Mouse (Mus musculus) limb, embryonic 13.5 days (tissue): ENCODE results near the gene Hibch. TPM values are rescaled to one million over a fixed set of nuclear protein-coding genes. Genes with fewer than 3 reads are reported as not detected.
"Not testable (repeated sequence)": the region's sequence is repeated elsewhere in the genome, so short reads cannot be mapped to it uniquely, and the experiment has no call there.

Experiments
- ATAC-seq: fragments of 200-750 bp; cut with Nextera tagmentation; 2 replicates; pipeline ENCODE4 v1.8.0; 2017; ENCODE audit warnings: low read depth, moderate number of reproducible peaks, moderate TSS enrichment; ENCODE audit not compliant: low FRiP score
- H3K27ac ChIP-seq: fragments of 300-500 bp; sonication (generic); 2 replicates; pipeline ENCODE4 v1.5.1; 2015; ENCODE audit warnings: inconsistent platforms, mild to moderate bottlenecking, moderate library complexity
- H3K27me3 ChIP-seq: fragments of 300-500 bp; sonication (generic); 2 replicates; pipeline ENCODE4 v1.6.1; 2015; ENCODE audit warnings: mild to moderate bottlenecking, inconsistent platforms
- H3K36me3 ChIP-seq: fragments of 300-500 bp; sonication (generic); 2 replicates; pipeline ENCODE4 v1.6.1; 2015; ENCODE audit warnings: inconsistent platforms, mild to moderate bottlenecking, moderate library complexity
- H3K4me1 ChIP-seq: fragments of 300-500 bp; sonication (generic); 2 replicates; pipeline ENCODE4 v1.6.1; 2015; ENCODE audit warnings: inconsistent platforms
- H3K4me2 ChIP-seq: fragments of 300-500 bp; sonication (generic); replicated peaks from 2 replicates; pipeline ENCODE4 v1.6.1; 2015; ENCODE audit warnings: inconsistent platforms, mild to moderate bottlenecking, moderate library complexity
- H3K4me3 ChIP-seq: fragments of 300-500 bp; sonication (generic); 2 replicates; pipeline ENCODE4 v1.5.1; 2015; ENCODE audit warnings: moderate library complexity, mild to moderate bottlenecking, inconsistent platforms
- H3K9ac ChIP-seq: fragments of 300-500 bp; sonication (generic); 2 replicates; pipeline ENCODE4 v1.6.1; 2015; ENCODE audit warnings: mild to moderate bottlenecking, inconsistent platforms
- H3K9me3 ChIP-seq: fragments of 300-500 bp; sonication (generic); 2 replicates; pipeline ENCODE4 v1.6.1; 2016; ENCODE audit warnings: inconsistent platforms
- WGBS: fragments of 180-500 bp; shearing (Covaris S2); methylation state at CpG from one replicate; pipeline ENCODE4 v1.1.7; 2015; 5-methylcytosine and 5-hydroxymethylcytosine counted together
- polyA plus RNA-seq: library from polyadenylated mRNA; unstranded; fragments of >200 nt; fragmentation: Nextera tagmentation; extraction: Ambion mirVana; gene quantifications from 2 replicates; pipeline ENCODE4 v1.2.1, GENCODE M21; 2015

Hibch gene
- polyA plus RNA-seq, 1 experiment from 2014 or later = 25.8 TPM

DNA sequence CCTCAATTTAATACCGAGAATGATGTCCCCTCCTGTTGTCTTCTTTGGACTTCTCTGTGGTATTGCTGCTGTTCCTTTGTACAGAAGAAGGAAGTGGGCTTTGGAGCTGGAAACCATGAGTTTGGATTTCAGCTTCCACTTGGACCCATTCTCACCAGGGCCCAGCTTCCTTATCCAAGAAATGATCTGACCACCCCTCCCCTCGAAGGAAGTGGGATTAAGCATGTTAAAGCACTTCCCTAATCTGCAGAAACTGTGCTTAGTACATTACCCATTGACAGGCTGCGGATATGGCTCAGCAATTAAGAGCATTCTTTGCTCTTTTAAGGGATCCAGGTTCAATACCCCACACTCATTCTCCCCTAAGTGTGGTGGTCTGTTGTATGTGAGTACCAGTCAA is 65.1 kb downstream of the Hibch start:
- no peaks in the 10 kb centered on the region for H3K4me1 ChIP-seq
- 85% methylated on average over 3 of the region's 3 CpGs for WGBS
- H3K9me3 ChIP-seq = no peaks in the 10 kb centered on the region
- no peak for ATAC-seq
- H3K36me3 ChIP-seq = no peaks in the 10 kb centered on the region
- H3K4me2 ChIP-seq = no peak overlapping the region
- no peak overlapping the region for H3K9ac ChIP-seq
- no peaks in the 10 kb centered on the region for H3K27me3 ChIP-seq
- no peak overlapping the region for H3K4me3 ChIP-seq
- H3K27ac ChIP-seq = no peak overlapping the region

DNA sequence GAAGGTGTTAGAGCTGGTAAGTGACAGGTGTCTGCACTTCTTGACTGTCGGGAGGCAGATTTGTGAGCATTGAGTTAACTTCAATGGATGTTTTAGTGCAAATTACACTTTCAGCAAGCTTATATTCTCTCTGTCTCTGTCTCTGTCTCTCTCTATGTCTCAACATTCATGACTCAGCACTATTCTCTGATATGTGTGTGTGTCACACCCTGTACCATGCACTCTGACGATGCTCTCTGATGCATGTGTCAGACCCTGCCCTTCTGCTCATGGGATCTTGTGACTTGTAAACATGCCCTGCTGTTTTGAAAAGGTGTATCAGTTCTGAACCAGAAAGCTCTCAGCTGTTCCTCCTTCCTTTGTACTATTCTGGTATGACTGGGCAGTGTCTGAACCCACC is 71.9 kb downstream of the Hibch start:
- Histone ChIP-seq H3K36me3 (no peaks in the 10 kb centered on the region), H3K4me2 (no peak overlapping the region), H3K9me3 (no peaks in the 10 kb centered on the region), H3K4me1 (no peaks in the 10 kb centered on the region), H3K27ac (no peak overlapping the region), H3K27me3 (no peaks in the 10 kb centered on the region), H3K9ac (no peak overlapping the region), H3K4me3 (no peak overlapping the region)
- ATAC-seq = no peak
- 88% methylated on average over 2 of the region's 2 CpGs for WGBS

DNA sequence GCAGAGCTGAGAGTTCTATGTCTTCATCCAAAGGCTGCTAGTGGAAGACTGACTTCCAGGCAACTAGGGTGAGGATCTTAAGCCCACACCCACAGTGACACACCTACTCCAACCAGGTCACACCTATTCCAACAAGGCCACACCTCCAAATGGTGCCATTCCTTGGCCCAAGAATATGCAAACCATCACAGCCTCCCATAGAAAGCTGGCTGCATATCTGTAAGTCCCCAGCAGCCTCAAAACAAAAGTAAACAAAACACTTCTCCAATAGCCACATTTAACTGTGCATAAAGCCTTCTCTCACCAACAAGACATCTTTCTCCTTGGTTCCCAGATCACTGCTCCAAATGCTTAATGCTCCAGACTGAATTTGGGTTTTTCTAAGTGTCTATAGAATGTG is 74.2 kb downstream of the Hibch start:
- H3K4me1 ChIP-seq, H3K9ac ChIP-seq, H3K27ac ChIP-seq: not testable (repeated sequence)

DNA sequence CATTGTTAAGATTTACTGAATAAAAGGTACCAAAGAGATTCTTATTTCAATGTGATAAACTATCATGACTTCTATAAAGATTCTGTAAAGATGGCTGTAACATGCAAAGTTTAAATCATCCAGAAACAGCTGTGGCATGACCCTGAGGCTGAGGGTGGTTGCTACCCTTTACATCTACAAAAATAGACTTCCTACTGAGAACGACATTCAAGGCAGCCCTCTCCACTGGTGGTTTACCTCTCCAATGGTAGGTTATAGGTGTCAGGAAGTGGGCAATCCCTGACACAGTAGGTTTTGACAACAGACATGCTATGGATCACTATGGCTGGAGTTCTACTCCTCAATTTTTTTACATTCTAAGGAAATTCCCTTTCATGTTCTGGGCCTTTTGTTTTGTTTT is 79.8 kb downstream of the Hibch start:
- H3K27ac ChIP-seq, H3K4me1 ChIP-seq, H3K4me3 ChIP-seq, H3K27me3 ChIP-seq, H3K9ac ChIP-seq, H3K36me3 ChIP-seq, H3K9me3 ChIP-seq, H3K4me2 ChIP-seq, ATAC-seq: not testable (repeated sequence)
- 50% methylated on average over 1 of the region's 1 CpGs for WGBS

More for the DNA sequence above, 74.2 kb downstream of the Hibch start:
- H3K4me3 ChIP-seq, H3K27me3 ChIP-seq, H3K36me3 ChIP-seq, ATAC-seq, H3K4me2 ChIP-seq, H3K9me3 ChIP-seq: not testable (repeated sequence)

DNA sequence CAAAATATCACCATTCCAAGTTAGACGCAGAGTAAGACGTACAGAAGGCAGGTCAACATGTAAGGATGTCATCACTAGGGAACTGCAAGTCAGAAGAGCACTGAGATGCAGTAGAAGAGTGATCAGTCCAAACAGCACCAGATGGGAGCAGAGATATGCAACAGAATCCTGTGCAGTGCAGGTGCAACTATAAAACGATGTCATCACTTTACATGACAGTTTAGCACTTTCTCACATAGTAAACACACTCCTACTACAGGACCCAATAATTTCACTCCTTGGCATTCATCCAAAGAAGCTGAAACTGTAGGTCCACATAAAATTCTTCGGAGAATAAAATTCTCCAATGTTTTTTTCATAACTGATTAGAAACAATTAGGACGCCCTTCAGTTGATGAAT is 89.8 kb downstream of the Hibch start:
- Histone ChIP-seq H3K36me3 (no peaks in the 10 kb centered on the region), H3K27me3 (no peaks in the 10 kb centered on the region), H3K9me3 (peaks cover 8% of the 10 kb centered on the region), H3K4me1 (peaks cover 7% of the 10 kb centered on the region), H3K4me3 (no peak overlapping the region), H3K4me2 (no peak overlapping the region), H3K27ac (no peak overlapping the region), H3K9ac (no peak overlapping the region)
- WGBS = 64% methylated on average over 5 of the region's 5 CpGs
- peak; percentile 80 for ATAC-seq

DNA sequence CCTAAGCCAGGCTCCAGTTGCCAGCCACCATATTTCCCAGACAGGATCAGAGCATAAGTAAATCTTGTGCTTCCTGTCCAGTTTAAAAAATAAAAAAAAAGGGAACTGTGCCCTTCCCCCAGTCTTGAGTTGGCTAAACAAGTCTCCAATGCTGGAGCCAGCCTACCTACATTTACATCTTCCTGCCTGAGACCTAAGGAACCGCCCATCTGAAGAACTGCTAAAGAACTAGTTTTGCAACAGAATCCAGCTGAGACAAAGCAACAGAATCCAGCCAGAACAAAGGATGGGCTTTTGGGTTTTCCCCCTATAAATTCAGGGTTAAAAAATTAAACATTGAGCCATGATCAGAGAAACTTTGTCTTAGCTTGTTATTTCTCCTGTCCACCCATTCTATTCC is 94.3 kb downstream of the Hibch start:
- ATAC-seq = no peak
- Histone ChIP-seq H3K27ac (no peak overlapping the region), H3K9me3 (peaks cover 8% of the 10 kb centered on the region), H3K4me2 (no peak overlapping the region), H3K4me3 (no peak overlapping the region), H3K4me1 (peaks cover 7% of the 10 kb centered on the region), H3K9ac (no peak overlapping the region), H3K27me3 (no peaks in the 10 kb centered on the region), H3K36me3 (no peaks in the 10 kb centered on the region)
- WGBS = 92% methylated on average over 1 of the region's 1 CpGs

DNA sequence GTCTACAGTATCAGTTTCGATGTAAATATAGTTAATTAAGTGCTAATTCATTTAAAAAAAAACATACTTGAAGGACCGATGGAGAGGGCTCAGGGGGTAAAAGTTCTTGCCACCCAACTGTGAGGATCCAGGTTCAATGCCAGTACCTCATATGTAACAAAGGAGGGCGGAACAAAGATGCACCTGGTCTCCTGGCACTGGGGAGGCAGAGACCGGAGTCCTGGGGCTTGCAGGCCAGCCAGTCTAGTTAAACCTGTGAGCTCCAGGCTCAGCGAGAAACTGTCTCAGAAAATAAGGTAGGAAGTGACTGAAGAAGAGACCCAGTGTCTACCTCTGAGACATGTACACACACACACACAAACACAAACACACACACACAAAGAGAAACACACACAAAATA is 103.2 kb downstream of the Hibch start:
- no peak for ATAC-seq
- Histone ChIP-seq H3K4me3 (no peak overlapping the region), H3K4me2 (no peak overlapping the region), H3K36me3 (no peaks in the 10 kb centered on the region), H3K27ac (no peak overlapping the region), H3K9ac (no peak overlapping the region), H3K27me3 (peaks cover 3% of the 10 kb centered on the region), H3K4me1 (peaks cover 11% of the 10 kb centered on the region), H3K9me3 (no peaks in the 10 kb centered on the region)
- 84% methylated on average over 5 of the region's 5 CpGs for WGBS

DNA sequence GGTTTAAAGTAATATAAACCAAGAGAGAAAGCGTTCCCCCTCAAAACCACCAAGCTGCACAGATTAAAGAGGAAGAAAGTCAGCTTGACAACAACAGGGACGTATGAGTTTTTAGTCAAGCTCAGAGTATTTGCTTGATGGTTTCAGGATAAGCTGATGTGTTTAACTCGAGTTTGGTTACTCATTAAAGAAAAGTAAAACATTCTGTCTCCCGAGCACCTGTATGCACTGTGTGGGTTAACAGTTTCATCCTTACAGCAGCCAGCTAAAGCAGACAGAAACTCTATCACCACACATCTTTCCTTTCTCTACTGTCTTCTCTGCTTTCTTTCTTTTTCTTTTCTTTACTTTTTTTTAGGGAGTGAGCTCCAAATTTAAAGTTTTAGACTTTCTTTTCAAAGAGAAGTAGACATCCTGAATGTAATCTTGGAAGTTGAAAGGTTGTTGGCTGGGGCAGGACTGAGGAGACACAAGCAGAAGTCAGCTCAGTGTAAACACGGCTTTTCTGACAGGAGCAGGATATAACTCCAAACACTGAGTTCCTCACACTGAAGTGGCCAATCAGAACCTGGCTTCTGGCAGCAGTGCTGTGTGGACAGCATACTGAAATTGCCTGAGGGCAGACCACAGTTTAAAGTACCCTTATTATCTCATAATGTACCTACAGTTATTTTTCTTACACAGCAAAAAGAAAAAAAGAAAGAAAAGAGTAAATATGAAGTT is 106.6 kb downstream of the Hibch start:
- Histone ChIP-seq H3K4me1 (peaks cover 17% of the 10 kb centered on the region), H3K36me3 (no peaks in the 10 kb centered on the region), H3K27me3 (peaks cover 8% of the 10 kb centered on the region), H3K9ac (no peak overlapping the region), H3K27ac (no peak overlapping the region), H3K9me3 (no peaks in the 10 kb centered on the region), H3K4me3 (no peak overlapping the region), H3K4me2 (no peak overlapping the region)
- ATAC-seq = no peak
- WGBS = 47% methylated on average over 5 of the region's 5 CpGs

DNA sequence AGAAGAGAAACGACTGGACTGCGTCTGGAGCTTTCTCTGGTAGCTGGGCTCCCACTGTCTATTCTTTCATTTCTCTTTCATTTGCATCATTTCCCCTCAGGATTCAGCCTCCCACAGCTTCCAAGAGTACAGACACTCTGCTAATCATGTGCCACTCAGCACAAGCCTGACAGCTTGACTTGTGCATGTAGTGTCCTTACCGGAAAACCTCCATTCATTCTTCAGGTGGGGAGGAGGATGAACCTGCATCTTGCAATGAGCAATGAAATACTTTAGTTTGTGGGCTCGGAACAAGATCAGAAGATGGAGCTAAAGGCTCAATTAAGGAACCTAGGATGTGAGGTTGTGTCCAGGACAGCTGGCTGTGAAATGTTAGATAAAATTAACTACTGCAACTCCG is 107.4 kb downstream of the Hibch start:
- peak overlapping the region; percentile 69 for H3K9ac ChIP-seq
- ATAC-seq = 0 out of 2 replicates have a peak, but pooled peaks have one; percentile 10

DNA sequence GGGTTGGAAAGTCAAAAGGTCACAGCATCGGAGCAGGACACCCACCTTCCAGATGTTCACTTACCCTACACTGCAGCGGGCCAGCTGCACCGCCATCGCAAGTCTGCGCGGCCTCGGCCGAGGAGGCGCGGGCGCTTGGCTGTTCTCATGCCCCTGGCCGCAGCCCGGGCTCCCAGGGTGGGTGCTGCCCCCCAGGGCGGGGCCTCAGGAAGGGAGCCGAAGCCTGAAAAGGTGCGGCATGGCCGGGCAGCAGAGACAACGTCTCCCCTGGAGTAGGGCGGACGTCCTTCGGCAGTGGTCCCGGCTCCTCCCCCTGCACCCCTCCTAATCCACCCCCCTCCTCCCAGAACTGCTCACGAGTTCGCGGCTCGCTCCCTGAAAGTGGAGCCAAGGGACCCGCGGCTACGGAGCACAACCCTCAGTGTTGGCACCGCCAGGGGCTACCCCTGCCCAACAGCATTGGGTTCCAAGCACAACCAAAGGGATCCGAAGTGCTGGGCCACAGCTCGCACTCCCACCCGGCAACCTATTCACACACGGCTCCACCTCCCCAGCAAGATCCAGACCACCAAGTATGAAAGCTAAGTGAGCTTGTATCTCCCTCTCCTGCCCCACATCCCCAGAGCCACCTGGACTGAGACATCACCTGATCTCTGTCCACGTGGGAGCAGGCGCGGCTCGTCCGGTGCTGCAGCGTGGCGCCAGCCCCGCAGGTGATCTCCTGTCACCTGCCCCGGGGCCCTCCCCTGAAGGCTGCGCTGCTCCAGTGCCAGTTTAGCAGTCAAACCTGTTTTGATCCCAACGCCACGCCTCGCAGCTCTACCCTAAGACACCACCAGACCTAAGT is 108.0 kb downstream of the Hibch start:
- Histone ChIP-seq H3K27me3 (peaks cover 8% of the 10 kb centered on the region), H3K27ac (no peak overlapping the region), H3K36me3 (no peaks in the 10 kb centered on the region), H3K4me3 (peak overlapping the region; percentile 61), H3K4me1 (peaks cover 17% of the 10 kb centered on the region), H3K4me2 (peak overlapping the region; percentile 97), H3K9ac (peak overlapping the region; percentile 69), H3K9me3 (no peaks in the 10 kb centered on the region)
- peak; percentile 77 for ATAC-seq
- WGBS = under 1% methylated on average over 47 of the region's 47 CpGs

More for the DNA sequence above, 107.4 kb downstream of the Hibch start:
- Histone ChIP-seq H3K36me3 (no peaks in the 10 kb centered on the region), H3K27ac (no peak overlapping the region), H3K4me2 (peak overlapping the region; percentile 97), H3K4me1 (peaks cover 17% of the 10 kb centered on the region), H3K9me3 (no peaks in the 10 kb centered on the region), H3K27me3 (peaks cover 8% of the 10 kb centered on the region), H3K4me3 (peak overlapping the region; percentile 61)
- 2% methylated on average over 5 of the region's 5 CpGs for WGBS

DNA sequence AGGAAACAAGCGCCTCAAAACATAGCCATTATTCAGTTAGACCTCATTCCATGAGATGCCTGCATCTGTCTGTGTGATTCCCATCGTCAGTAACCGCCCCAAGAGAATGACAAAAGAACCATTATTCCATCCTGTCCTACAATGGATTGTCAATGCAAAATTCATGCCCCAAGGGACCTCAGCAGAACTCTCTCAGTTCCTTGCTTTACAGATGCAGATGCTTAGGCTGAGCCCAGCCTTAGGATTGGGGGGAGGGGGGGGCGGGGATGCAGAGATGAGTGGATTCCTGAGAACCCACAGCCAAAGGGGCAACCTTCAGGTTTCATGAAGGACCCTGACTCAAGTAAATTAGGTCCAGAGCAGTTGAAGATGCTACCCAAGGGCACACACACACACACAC is 108.8 kb downstream of the Hibch start:
- H3K4me2 ChIP-seq = peak overlapping the region; percentile 97
- H3K9me3 ChIP-seq = no peaks in the 10 kb centered on the region
- peaks cover 17% of the 10 kb centered on the region for H3K4me1 ChIP-seq
- H3K36me3 ChIP-seq = no peaks in the 10 kb centered on the region
- WGBS = 28% methylated on average over 4 of the region's 4 CpGs
- ATAC-seq = no peak
- no peak overlapping the region for H3K27ac ChIP-seq
- H3K27me3 ChIP-seq = peaks cover 8% of the 10 kb centered on the region
- H3K9ac ChIP-seq = no peak overlapping the region
- 0 out of 2 replicates have a peak overlapping the region, but pooled peaks have one; percentile 61 for H3K4me3 ChIP-seq

DNA sequence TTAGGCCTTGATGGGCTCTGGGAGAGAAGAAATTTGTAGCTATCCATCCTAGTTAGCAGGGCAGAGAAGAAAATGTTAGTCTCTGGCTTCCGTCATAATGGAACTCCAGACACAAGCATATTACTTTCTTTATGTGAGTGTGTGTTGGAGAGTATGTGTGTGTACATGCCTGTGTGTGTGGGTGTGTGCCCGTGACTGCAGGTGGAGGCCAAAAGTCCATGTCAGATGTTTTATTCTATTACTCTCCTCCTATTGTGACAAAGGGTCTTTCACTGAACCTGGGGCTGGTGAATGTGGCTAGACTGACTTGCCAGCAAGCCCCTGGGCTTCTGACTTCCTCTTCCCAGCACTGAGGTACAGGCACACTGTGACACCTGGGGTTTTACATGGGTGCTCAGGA is 109.7 kb downstream of the Hibch start:
- H3K36me3 ChIP-seq = no peaks in the 10 kb centered on the region
- no peak overlapping the region for H3K4me3 ChIP-seq
- no peaks in the 10 kb centered on the region for H3K9me3 ChIP-seq
- no peak overlapping the region for H3K4me2 ChIP-seq
- no peak for ATAC-seq
- WGBS = 77% methylated on average over 2 of the region's 2 CpGs
- peaks cover 17% of the 10 kb centered on the region for H3K4me1 ChIP-seq
- H3K27me3 ChIP-seq = peaks cover 8% of the 10 kb centered on the region
- H3K9ac ChIP-seq = no peak overlapping the region
- H3K27ac ChIP-seq = no peak overlapping the region
